Mouse (Mus musculus) left cerebral cortex, postnatal 4 days (tissue): Measurements from ENCODE around the gene Pspn. TPM values are rescaled to one million over a fixed set of nuclear protein-coding genes. Genes with fewer than 3 reads are reported as not detected.

Experiments
- DNase-seq: peaks from one replicate; pipeline ENCODE4 v3.0.0-alpha.2; 2022
- intact Hi-C: fragments of 180-260 bp; cut with DNase I; formaldehyde crosslinking; loops from one replicate; pipeline ENCODE4 v1.15.1; 2025
- total RNA-seq, 2 experiments: library from RNA; stranded (reverse); gene quantifications; 2 replicates each; pipeline ENCODE4 v1.2.3; 2021

Pspn gene
- total RNA-seq, 2 experiments from 2014 or later: not detected

GRCm38 (mm10) chr17:56969321-56969720 is 30.5 kb downstream of the Pspn start:
- intact Hi-C loops: no loop called here
- DNase-seq: no peak

GRCm38 (mm10) chr17:56963646-56964045 is 36.2 kb downstream of the Pspn start:
- intact Hi-C loops: no loop called here
- no peak for DNase-seq

GRCm38 (mm10) chr17:56962642-56963405 is 37.0 kb downstream of the Pspn start:
- no peak for DNase-seq
- intact Hi-C loops: no loop called here

GRCm38 (mm10) chr17:56961880-56962279 is 37.9 kb downstream of the Pspn start:
- no peak for DNase-seq
- intact Hi-C loops: no loop called here

- no peak for DNase-seq
- intact Hi-C loops: no loop called here
Observed at GRCm38 (mm10) chr17:56958667-56959066, 41.2 kb downstream of the Pspn start.

GRCm38 (mm10) chr17:56957763-56958429 is 41.9 kb downstream of the Pspn start:
- no peak for DNase-seq
- intact Hi-C loops: no loop called here

GRCm38 (mm10) chr17:56954871-56955270 is 44.9 kb downstream of the Pspn start:
- intact Hi-C loops: no loop called here
- DNase-seq: no peak

GRCm38 (mm10) chr17:56952639-56953038 is 47.2 kb downstream of the Pspn start:
- DNase-seq: no peak
- intact Hi-C loops: no loop called here

GRCm38 (mm10) chr17:56950915-56951314 is 48.9 kb downstream of the Pspn start:
- intact Hi-C loops: no loop called here
- DNase-seq: peak; percentile 45

Other genes with a start within 250 kb of the Pspn start
- 1 to 10 TPM; 1.2 to 1.3 TPM for gene Nrtn, start 242.5 kb downstream of the Pspn start, total RNA-seq
- gene Dus3l, start 235.3 kb downstream of the Pspn start, total RNA-seq: 10 to 100 TPM; 80.0 to 90.4 TPM
- 1 to 10 TPM; 1.2 TPM for gene Prr22, start 229.8 kb downstream of the Pspn start, total RNA-seq
- 1 to 10 TPM; 2.4 to 3.4 TPM for gene Rfx2, start 169.0 kb downstream of the Pspn start, total RNA-seq
- not detected for gene Acsbg2, start 125.6 kb downstream of the Pspn start, total RNA-seq
- gene 1700061G19Rik, start 124.5 kb downstream of the Pspn start, total RNA-seq: under 1 TPM; 0.16 to 0.56 TPM
- gene Mllt1, start 64.6 kb downstream of the Pspn start, total RNA-seq: 100 to 1,000 TPM; 104 to 114 TPM
- not detected for gene Acer1, start 17.9 kb downstream of the Pspn start, total RNA-seq
- gene Clpp, start 9.7 kb downstream of the Pspn start, total RNA-seq: 10 to 100 TPM; 46.2 to 49.1 TPM
- 10 to 100 TPM; 28.2 to 32.3 TPM for gene Alkbh7, start 2.7 kb downstream of the Pspn start, total RNA-seq
- 10 to 100 TPM; 50.8 to 51.0 TPM for gene Gtf2f1, start 11.3 kb upstream of the Pspn start, total RNA-seq
- not detected for gene Gm17949, start 11.5 kb upstream of the Pspn start, total RNA-seq
- 100 to 1,000 TPM; 140 to 144 TPM for gene Khsrp, start 31.5 kb upstream of the Pspn start, total RNA-seq
- not detected for gene Slc25a41, start 41.6 kb upstream of the Pspn start, total RNA-seq
- under 1 TPM; 0.40 to 0.97 TPM for gene Crb3, start 59.1 kb upstream of the Pspn start, total RNA-seq
- gene Slc25a23, start 59.8 kb upstream of the Pspn start, total RNA-seq: 100 to 1,000 TPM; 188 to 219 TPM
- gene Dennd1c, start 78.5 kb upstream of the Pspn start, total RNA-seq: 1 to 10 TPM; 1.2 to 1.4 TPM
- gene Tubb4a, start 87.8 kb upstream of the Pspn start, total RNA-seq: 100 to 1,000 TPM; 308 to 337 TPM
- 1 to 10 TPM; 1.7 to 2.0 TPM for gene Tnfsf9, start 105.3 kb upstream of the Pspn start, total RNA-seq
- not detected for gene Cd70, start 149.8 kb upstream of the Pspn start, total RNA-seq
- not detected for gene Tnfsf14, start 194.2 kb upstream of the Pspn start, total RNA-seq
- 1 to 10 TPM in 1 of 2 experiments, under 1 TPM in 1; 0.46 to 1.2 TPM for gene C3, start 228.1 kb upstream of the Pspn start, total RNA-seq
- gene Gpr108, start 248.4 kb upstream of the Pspn start, total RNA-seq: 10 to 100 TPM; 11.7 to 12.6 TPM
- gene Trip10, start 249.4 kb upstream of the Pspn start, total RNA-seq: 1 to 10 TPM; 5.1 to 6.1 TPM